Mouse (Mus musculus): Measurements from ENCODE around the gene Grik4. TPM values are rescaled to one million over a fixed set of nuclear protein-coding genes. Genes with fewer than 3 reads are reported as not detected.

The Grik4 gene
- polyA plus RNA-seq, 1 experiment from 2014 or later = 0.41 TPM

Small RNA genes within 50 kb of the gene (microRNA-seq; reads per million reads assigned to microRNA genes)
- gene Gm27509 = not detected

Other genes starting within 250 kb of the Grik4 start
- 6.1 and 8.5 TPM in 2 replicates for gene Arhgef12, start 162.7 kb upstream of the Grik4 start, polyA plus RNA-seq (2015; fragmentation: Nextera tagmentation; extraction: Ambion mirVana)
- 0.76 and 1.0 TPM in 2 replicates for gene Tmem136, start 172.1 kb upstream of the Grik4 start, polyA plus RNA-seq (2015; fragmentation: Nextera tagmentation; extraction: Ambion mirVana)

Measured in liver, embryonic 15.5 days (tissue).